Mouse (Mus musculus) layer of hippocampus, adult 18-20 months (tissue): ENCODE data around the gene Gm8947. TPM values are rescaled to one million over a fixed set of nuclear protein-coding genes. Genes with fewer than 3 reads are reported as not detected.
"Not testable (repeated sequence)": the region's sequence is repeated elsewhere in the genome, so short reads cannot be mapped to it uniquely, and the experiment has no call there.

Experiments used
- DNase-seq, 2 experiments: peaks; one replicate each; pipeline ENCODE4 v3.0.0; 2022; ENCODE audit warnings: low spot score in 2 of 2
- total RNA-seq, 2 experiments: library from RNA; stranded (reverse); gene quantifications; 2 replicates each; pipeline ENCODE4 v1.2.3; 2021

The Gm8947 gene
- total RNA-seq, 2 experiments from 2014 or later: not detected

DNA sequence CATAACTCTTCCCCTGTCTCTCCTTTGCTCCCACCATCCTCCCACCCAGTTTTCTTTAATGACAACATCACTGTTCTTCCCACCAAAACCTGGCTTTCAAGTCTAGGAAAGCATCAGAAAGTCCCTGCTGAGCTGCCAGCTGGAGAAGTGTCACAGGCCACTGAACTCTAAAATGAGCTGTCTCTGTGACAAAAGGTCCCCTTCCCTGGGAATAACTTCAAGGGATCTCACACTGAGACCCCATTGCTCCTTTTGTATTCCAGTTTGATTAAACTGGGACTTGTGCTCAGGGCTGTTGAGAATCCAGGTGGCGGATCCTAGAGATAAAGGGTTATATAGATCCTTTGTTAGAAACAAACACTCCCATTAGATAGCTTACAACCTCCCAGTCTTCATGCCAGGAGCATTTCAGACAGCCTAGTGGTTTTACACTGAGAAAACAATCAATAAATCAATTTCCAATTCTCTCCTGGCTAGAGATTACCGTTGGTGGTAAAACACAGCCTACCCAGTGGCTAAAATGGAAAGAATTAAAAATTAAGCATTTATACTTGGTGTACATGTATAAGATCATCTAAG lies 13.6 kb upstream of the Gm8947 start:
- DNase-seq: no peak

DNA sequence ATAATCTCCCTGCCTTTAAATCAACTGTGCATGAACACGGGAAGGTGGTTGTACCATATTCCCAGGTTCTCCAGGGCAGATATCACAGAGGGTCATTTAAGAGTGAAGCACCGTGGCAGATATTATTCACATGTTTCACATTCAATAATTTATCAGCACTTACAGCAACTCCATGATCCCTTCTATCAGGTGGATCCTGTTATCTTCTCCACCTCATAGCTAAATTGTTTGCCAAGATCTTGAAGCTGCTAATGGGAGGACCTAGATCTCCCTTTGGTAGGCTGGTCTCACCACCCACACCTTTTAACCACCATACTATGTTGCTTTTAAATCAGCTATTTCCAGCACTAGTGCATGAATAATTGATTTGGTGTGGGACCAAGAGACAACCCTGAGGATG lies 12.0 kb upstream of the Gm8947 start:
- no peak for DNase-seq

DNA sequence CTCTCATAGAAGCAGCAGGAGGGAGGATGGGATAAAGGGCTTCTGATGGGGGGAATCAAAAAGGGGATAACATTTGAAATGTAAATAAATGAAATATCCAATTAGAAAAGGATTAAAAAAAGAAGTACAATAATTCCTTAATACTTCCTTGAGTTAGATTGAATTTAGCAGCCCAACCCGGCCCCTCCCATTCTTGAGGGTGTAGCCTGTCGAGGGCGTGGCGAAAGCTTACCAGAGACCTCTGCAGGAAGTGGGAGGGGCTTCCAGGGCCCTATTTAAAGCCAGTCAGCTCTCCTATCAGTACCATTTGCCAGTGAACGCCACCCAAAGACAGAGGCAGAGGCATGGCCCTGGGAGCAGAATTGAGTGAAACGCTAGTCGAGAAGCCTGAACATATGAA lies 9.9 kb upstream of the Gm8947 start, which contains the start of gene Gm47985:
Gene Gm47985, plus strand, starts transcription at position 272 of the 400 bp plus-strand sequence.
- not testable (repeated sequence) for DNase-seq

DNA sequence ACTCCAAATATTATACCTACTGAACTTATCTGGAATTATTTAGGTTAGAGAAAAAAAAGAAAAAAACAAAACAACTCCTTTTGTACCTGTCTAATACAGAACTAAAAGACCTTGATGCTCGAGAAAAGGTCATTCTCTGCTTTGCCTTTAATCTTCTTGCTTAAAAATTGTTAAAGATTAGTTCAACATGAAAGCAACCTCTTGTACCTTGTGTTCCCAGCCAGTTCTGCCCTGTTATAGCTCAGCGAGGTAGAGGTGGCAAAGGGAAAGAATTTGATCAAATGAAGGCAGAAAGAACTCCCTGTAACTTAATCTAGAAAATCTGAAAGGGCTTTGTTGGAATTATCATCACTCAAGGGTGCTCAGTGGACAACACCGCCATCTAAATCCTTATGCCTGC lies 6.0 kb upstream of the Gm8947 start:
- not testable (repeated sequence) for DNase-seq

DNA sequence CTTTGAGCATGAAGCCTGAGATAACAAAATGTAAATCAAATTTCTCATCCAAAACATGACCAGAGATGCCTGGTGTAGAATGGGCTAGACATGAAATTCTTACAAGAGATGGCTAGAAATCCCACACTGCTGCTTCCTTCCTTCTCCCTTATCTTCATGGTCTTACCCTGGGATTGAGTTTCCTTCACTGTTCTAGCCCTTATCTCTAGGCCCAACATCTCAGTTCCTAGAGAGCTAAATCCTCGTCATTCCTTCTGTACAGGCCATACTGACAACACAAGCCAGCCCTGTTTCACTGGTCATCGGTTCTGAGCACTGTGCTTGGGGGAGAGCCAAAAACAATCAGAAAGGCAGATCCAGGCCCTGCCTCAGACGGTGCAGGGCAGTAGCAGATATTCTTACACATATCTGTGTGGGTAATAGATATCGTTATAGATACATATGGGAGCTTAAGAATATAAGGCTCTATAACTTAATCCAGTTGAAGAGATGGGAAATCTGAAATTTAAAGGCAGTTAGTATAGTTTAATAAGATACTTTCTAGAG lies 5.2 kb upstream of the Gm8947 start:
- not testable (repeated sequence) for DNase-seq

DNA sequence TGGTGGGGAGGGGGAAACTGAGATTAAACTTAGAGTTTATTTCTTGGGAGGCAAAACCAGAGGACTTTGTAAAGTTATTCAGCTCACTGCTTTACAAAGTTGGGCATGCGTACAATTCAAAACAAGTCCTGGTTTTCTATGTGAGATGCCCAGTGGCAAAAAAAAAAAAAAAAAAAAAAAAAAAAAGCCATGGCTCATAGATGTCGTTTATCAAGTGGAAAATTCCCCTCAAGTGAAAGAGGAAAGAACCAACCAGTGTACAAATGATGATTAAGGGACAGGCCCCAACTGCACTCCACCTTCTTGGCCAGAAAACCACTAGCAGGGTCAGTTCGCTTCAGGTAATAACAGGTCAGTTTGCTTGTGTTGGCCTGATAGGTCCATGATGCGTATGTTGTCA lies 3.7 kb upstream of the Gm8947 start:
- DNase-seq: no peak

DNA sequence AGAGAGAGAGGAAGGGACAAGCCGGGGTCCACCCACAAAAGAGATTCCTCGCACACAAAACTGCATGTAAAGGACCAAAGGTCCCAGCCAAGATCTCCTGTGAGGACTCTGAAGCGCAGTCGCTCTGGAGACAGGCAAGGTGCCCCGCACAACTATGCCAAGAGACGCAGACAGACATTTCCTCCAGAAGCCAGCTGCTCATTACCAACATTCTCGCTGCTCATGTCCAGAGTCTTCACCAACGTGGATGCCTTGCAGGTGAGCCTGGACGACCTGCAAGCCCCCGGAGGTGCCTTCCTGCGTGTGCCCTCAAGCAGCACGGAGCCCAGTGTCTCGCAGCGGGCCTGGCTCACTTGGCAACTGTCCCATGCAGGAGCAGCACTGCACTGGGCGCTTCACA lies 563 bp downstream of the Gm8947 start:
- not testable (repeated sequence) for DNase-seq

DNA sequence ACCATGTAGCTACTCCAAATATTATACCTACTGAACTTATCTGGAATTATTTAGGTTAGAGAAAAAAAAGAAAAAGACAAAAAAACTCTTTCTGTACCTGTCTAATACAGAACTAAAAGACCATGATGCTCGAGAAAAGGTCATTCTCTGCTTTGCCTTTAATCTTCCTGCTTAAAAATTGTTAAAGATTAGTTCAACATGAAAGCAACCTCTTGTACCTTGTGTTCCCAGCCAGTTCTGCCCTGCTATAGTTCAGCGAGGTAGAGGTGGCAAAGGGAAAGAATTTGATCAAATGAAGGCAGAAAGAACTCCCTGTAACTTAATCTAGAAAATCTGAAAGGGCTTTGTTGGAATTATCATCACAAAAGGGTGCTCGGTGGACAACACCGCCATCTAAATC lies 3.8 kb downstream of the Gm8947 start:
- not testable (repeated sequence) for DNase-seq

DNA sequence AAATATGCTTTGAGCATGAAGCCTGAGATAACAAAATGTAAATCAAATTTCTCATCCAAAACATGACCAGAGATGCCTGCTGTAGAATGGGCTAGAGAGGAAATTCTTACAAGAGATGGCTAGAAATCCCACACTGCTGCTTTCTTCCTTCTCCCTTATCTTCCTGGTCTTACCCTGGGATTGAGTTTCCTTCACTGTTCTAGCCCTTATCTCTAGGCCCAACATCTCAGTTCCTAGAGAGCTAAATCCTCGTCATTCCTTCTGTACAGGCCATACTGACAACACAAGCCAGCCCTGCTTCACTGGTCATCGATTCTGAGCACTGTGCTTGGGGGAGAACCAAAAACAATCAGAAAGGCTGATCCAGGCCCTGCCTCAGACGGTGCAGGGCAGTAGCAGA lies 4.5 kb downstream of the Gm8947 start:
- not testable (repeated sequence) for DNase-seq

DNA sequence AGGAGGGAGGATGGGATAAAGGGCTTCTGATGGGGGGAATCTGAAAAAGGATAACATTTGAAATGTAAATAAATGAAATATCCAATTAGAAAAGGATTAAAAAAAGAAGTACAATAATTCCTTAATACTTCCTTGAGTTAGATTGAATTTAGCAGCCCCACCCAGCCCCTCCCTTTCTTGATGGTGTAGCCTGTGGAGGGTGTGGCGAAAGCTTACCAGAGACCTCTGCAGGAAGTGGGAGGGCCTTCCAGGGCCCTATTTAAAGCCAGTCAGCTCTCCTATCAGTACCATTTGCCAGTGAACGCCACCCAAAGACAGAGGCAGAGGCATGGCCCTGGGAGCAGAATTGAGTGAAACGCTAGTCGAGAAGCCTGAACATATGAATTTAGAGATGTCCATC lies 5.9 kb downstream of the Gm8947 start, which contains the start of gene Gm47995:
Gene Gm47995, plus strand, starts transcription at position 329 of the 400 bp plus-strand sequence.
- DNase-seq: not testable (repeated sequence)

DNA sequence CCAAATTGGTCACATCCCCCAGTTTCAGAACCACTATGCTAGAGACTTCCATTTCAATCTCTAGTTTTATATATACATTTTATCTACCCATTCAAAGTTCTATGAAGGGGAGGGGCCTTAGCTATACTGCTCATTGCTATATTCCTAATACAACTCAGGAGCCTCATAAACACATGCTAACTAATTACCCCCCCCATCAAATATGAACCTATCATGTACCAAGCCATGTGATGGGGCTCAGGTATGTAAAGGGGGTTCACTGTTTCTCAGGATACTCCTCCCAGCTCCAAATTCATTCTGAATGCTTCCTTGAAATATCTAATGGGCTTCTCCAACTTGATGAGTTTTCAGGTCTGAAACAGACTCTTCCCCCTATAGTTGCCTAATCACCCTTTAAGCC lies 8.4 kb downstream of the Gm8947 start:
- not testable (repeated sequence) for DNase-seq

DNA sequence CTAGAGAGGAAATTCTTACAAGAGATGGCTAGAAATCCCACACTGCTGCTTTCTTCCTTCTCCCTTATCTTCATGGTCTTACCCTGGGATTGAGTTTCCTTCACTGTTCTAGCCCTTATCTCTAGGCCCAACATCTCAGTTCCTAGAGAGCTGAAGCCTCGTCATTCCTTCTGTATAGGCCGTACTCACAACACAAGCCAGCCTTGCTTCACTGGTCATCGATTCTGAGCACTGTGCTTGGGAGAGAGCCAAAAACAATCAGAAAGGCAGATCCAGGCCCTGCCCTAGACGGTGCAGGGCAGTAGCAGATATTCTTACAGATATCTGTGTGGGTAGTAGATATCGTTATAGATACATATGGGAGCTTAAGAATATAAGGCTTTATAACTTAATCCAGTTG lies 10.6 kb downstream of the Gm8947 start:
- DNase-seq: not testable (repeated sequence)

DNA sequence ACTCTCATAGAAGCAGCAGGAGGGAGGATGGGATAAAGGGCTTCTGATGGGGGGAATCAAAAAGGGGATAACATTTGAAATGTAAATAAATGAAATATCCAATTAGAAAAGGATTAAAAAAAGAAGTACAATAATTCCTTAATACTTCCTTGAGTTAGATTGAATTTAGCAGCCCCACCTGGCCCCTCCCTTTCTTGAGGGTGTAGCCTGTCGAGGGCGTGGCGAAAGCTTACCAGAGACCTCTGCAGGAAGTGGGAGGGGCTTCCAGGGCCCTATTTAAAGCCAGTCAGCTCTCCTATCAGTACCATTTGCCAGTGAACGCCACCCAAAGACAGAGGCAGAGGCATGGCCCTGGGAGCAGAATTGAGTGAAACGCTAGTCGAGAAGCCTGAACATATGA lies 11.6 kb downstream of the Gm8947 start, which contains the start of gene 3110040M04Rik:
Gene 3110040M04Rik, plus strand, starts transcription at position 304 of the 400 bp plus-strand sequence.
- not testable (repeated sequence) for DNase-seq

DNA sequence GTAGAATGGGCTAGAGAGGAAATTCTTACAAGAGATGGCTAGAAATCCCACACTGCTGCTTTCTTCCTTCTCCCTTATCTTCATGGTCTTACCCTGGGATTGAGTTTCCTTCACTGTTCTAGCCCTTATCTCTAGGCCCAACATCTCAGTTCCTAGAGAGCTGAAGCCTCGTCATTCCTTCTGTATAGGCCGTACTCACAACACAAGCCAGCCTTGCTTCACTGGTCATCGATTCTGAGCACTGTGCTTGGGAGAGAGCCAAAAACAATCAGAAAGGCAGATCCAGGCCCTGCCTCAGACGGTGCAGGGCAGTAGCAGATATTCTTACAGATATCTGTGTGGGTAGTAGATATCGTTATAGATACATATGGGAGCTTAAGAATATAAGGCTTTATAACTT lies 16.3 kb downstream of the Gm8947 start:
- not testable (repeated sequence) for DNase-seq

DNA sequence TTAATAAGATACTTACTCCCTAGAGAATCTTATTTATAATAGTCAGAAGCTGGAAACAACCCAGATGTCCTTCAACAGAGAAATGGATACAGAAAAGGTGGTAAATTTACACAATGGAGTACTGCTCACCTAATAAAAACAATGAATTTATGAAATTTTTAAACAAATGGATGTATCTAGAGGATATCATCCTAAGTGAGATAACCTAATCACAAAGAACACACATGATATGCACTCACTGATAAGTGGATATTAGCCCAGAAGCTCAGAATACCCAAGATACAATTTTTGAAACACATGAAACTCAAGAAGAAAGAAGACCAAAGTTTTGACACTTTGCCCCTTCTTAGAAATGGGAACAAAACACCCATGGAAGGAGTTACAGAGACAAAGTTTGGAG lies 16.8 kb downstream of the Gm8947 start:
- not testable (repeated sequence) for DNase-seq

DNA sequence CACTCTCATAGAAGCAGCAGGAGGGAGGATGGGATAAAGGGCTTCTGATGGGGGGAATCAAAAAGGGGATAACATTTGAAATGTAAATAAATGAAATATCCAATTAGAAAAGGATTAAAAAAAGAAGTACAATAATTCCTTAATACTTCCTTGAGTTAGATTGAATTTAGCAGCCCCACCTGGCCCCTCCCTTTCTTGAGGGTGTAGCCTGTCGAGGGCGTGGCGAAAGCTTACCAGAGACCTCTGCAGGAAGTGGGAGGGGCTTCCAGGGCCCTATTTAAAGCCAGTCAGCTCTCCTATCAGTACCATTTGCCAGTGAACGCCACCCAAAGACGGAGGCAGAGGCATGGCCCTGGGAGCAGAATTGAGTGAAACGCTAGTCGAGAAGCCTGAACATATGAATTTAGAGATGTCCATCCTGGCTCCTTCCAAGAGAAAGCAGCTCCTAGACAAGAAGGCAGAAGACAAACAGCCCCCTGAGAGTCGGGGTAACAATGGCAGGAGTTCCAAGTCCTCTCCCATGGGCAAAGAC lies 17.7 kb downstream of the Gm8947 start, which contains the start of gene Gm47996:
Gene Gm47996, plus strand, starts transcription at position 308 of the 532 bp plus-strand sequence.
- not testable (repeated sequence) for DNase-seq

DNA sequence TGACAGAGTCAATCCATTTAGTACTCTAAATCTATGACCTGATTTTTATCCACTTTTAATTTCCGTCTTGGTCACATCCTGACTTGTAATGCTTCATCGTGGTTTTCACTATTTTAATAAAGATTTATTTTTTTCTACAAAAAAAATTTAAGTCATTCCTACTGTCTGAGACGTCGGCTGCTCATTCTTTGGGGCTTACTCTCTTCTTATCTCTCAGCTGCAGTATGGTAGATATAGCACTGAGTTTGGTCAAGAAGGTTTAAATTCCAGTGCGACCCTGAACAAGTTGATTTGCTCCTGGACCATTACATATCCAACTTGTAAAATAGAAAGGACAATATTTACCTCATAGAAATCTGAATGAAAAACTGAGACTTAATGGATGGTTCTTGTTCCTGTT lies 19.5 kb downstream of the Gm8947 start:
- not testable (repeated sequence) for DNase-seq

DNA sequence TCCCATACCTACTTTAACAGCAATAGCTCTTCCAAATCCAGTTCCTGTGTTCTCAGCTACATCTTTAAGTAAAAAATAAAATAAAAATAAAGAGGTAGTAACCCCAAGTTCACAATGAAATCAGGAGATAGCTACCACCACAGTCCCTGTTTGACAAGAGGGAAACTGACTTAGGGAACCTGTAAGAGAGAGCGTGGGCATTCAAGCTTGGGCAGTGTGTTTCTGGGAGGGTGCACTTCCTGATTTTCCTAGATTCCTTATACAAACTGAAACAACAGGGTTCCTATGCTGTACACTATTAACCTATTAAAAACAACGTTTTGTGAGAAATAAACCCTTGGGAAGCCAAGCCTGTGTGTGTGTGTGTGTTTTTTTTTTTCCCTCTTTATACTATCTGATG lies 22.7 kb downstream of the Gm8947 start:
- no peak for DNase-seq

DNA sequence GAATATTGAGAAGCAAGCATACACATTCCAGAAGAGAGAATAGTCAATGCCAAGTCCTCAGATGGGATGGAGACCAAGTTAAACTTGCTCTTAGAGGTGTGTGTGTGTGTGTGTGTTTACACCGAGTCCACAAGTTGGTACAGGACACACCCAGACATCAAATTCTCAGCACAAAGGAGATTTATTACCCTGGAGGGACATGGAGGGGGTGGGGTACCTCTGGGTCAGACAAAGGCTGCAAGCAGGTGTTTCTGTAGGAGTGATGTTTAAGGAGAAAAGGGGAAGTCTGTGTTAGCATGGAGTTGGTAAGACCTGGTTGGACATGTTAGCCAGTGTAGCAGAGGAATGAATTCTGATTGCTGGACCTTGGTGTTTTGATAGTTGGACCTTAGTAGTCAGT lies 23.8 kb downstream of the Gm8947 start:
- DNase-seq: no peak

DNA sequence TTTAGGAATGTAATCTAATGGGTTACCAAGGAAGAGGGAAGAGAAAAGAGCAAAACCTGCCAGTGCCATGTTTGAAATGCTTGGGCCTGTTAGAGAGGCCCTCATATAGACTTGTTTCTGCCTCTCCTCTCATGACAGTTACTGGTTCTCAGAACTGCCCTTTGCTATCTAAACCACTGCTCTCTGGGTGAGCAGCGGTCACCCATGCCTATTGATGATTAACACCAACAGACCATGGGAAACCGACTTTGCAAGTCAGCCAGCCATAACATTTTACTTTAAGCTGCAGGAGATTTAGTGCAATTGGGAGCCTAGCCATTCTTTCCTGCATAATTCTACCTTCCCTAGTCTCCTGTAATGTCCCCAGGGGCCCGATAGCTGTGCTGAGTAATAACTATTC lies 24.2 kb downstream of the Gm8947 start:
- no peak for DNase-seq

DNA sequence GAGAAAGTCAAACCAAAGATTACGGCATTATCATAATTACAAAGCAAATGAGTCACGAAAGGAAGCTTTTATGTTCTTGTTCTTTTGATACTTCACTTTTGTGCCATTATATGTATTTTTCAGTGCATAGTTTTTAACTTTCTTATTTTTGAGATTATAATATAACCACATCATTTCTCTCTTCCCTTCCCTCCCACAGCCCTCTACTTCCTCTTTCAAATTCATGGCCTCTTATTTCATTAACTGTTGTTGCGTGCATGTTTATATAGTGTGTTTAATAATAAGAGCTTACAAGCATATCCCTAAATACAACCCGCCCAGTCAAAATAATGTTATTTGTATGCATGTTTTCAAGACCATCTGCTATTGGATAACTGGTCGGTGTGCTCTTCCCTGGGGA lies 26.9 kb downstream of the Gm8947 start:
- DNase-seq: no peak

DNA sequence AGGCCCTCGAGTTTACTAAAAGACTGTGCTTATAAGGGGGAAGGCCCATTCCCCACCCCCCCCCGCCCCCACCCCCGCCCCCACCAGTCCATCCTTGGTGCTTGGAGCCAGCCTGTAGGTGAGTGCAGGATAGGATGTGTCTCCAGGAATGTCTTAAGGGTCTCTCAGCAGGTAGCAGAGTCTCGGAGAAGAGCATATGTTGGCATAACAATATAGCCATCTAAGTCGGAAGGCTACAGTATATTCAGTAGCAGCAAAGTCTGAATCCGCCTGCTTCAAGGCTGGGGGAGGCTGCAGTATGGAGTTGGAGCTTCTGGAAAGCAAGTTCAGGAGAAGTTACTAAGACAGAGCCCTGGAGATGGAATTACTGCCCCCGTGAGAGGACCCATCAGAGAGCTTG lies 27.9 kb downstream of the Gm8947 start:
- DNase-seq: no peak
